Mouse (Mus musculus) G1E (cell line): ENCODE measurements around the gene Rab36.

Experiments used
- CTCF ChIP-seq: IDR thresholded peaks from 2 replicates; pipeline ENCODE4 v1.5.1; 2012; ENCODE audit warnings: low read depth, low read length, inconsistent platforms, mixed read lengths
- GATA1 ChIP-seq: IDR thresholded peaks from 2 replicates; pipeline ENCODE4 v1.6.1; 2012; ENCODE audit warnings: borderline replicate concordance, low read length, inconsistent platforms, mixed read lengths
- GATA2 ChIP-seq: IDR thresholded peaks from 2 replicates; pipeline ENCODE4 v1.6.1; 2012; ENCODE audit warnings: low read depth, low read length, inconsistent platforms, borderline replicate concordance
- POLR2AphosphoS5 ChIP-seq: IDR thresholded peaks from 2 replicates; pipeline ENCODE4 v1.6.1; 2012; ENCODE audit warnings: low read depth, low read length, inconsistent platforms; ENCODE audit not compliant: insufficient replicate concordance
- TAL1 ChIP-seq: conservative IDR thresholded peaks from 2 replicates; pipeline ENCODE4 v1.6.1; 2012; ENCODE audit warnings: low read depth, low read length, inconsistent platforms, mixed read lengths

DNA sequence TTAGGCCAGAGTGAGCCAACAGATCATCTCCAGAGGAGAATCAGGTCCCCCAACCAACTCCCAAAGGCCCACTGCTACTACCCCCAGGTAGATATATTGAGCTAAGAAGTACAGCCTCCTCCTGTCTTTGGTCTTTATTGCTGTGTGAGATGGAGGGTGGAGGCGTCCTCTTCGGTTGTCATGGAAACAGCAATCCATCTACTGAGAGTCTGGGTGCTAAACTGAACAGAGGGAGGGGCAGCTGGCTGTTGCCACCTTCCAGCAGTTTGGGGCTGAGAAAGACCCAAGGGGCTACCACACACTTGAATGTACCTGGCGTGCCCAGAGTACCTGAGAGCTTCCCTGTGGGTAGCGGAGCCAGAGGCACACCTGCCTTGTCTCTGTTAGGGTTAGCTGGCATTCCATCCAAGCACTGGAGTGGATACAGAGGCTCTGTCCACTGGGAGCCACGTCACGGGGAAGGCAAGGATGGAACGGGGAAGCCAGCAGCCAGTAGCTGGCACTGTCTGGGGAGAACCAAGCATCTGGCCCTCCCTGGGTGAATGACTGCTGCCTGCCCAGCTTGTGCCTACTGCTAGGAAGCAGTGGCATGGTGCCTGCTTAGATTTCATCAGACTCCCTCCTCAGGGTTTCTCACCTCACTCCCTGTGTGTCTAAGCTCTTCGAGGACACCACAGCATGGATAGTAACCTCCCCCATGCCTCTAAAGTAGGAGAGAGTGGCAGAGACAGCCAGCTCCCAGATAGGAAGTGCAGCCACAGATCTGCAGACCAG is 29.8 kb upstream of the Rab36 start:
- no peak for TF ChIP-seq GATA1
- TF ChIP-seq CTCF, result no peak
- TF ChIP-seq TAL1, result no peak
- no peak for TF ChIP-seq POLR2AphosphoS5
- TF ChIP-seq GATA2, result no peak
